Mouse (Mus musculus) heart, adult 2 months (tissue): ENCODE results near the gene Bdkrb1.

Experiments used
- CTCF ChIP-seq: fragments of 200-600 bp; IDR thresholded peaks from 2 replicates; pipeline ENCODE4 v1.8.1; 2022; ENCODE audit warnings: antibody characterized with exemption, mild to moderate bottlenecking, moderate library complexity
- EP300 ChIP-seq: fragments of 200-500 bp; IDR thresholded peaks from 2 replicates; pipeline ENCODE4 v1.6.1; 2011; ENCODE audit warnings: low read depth, low read length, control low read depth; ENCODE audit not compliant: insufficient read depth
- POLR2A ChIP-seq: fragments of 200-500 bp; IDR thresholded peaks from 2 replicates; pipeline ENCODE4 v1.6.1; 2011; ENCODE audit warnings: mild to moderate bottlenecking, low read depth, low read length, control low read depth; ENCODE audit not compliant: insufficient read depth

- TF ChIP-seq CTCF (no peak), POLR2A (no peak), EP300 (no peak)
Observed at GRCm38 (mm10) chr12:105611045-105611444, 8.2 kb downstream of the Bdkrb1 start.
